Mouse (Mus musculus): ENCODE results near the gene Mif4gd.

DNA sequence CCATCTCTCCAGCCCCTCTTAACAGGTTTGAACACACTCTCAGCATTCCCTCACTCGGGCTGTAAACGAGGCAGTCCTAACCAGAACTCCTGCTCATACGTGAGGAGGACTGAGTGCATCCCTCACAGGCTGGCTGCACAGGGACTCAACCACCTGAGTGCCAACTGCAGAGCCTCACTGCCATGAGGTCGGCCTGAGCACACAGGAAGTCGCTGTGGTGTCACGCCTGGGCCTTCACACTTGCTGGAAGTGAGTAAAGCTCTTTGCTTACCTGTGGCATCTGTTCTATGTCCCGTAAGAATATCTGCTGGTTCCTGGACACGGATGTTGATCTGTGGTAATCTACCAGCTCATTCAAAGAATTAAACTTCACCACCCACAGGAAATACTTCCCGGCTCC is 33.7 kb upstream of the Mif4gd start:
- TF ChIP-seq EP300 (IDR thresholded peaks at IDR 0.05; ENCODE audit: insufficient read depth, low read depth, low read length) (no peak), POLR2A (IDR thresholded peaks at IDR 0.05; ENCODE audit: insufficient read depth, low read depth, low read length) (no peak), CTCF (IDR thresholded peaks at IDR 0.05) (no peak)
